Mouse (Mus musculus) left cerebral cortex, postnatal 4 days (tissue): ENCODE measurements around the gene Pitpnm2. TPM values are rescaled to one million over a fixed set of nuclear protein-coding genes. Genes with fewer than 3 reads are reported as not detected.

Experiments used
- DNase-seq: peaks from one replicate; pipeline ENCODE4 v3.0.0-alpha.2; 2022
- intact Hi-C: fragments of 180-260 bp; cut with DNase I; formaldehyde crosslinking; loops from one replicate; pipeline ENCODE4 v1.15.1; 2025
- total RNA-seq, 2 experiments: library from RNA; stranded (reverse); gene quantifications; 2 replicates each; pipeline ENCODE4 v1.2.3; 2021

Gene Pitpnm2
- total RNA-seq, 2 experiments from 2014 or later, result 146 to 151 TPM

GRCm38 (mm10) chr5:124103552-124103951 is 146.0 kb downstream of the Pitpnm2 start:
- intact Hi-C loops, result no loop called here
- DNase-seq, result no peak

- no peak for DNase-seq
- intact Hi-C loops, result no loop called here
Observed at GRCm38 (mm10) chr5:124103020-124103419, 146.5 kb downstream of the Pitpnm2 start.

GRCm38 (mm10) chr5:124102326-124102725 is 147.2 kb downstream of the Pitpnm2 start:
- DNase-seq, result no peak
- intact Hi-C loops, result no loop called here

- intact Hi-C loops, result no loop called here
- no peak for DNase-seq
Observed at GRCm38 (mm10) chr5:124100128-124101044, 149.2 kb downstream of the Pitpnm2 start.

- intact Hi-C loops, result no loop called here
- no peak for DNase-seq
Observed at GRCm38 (mm10) chr5:124098923-124099322, 150.6 kb downstream of the Pitpnm2 start.

GRCm38 (mm10) chr5:124095596-124096232 is 153.8 kb downstream of the Pitpnm2 start, which contains the start of gene Abcb9:
Gene Abcb9, minus strand, starts transcription at chr5:124095798.
- DNase-seq, result peak; percentile 88
- intact Hi-C loops, result no loop called here

- DNase-seq, result no peak
- intact Hi-C loops, result no loop called here
Observed at GRCm38 (mm10) chr5:124095077-124095581, 154.4 kb downstream of the Pitpnm2 start.

- intact Hi-C loops, result no loop called here
- no peak for DNase-seq
Observed at GRCm38 (mm10) chr5:124093852-124094604, 155.5 kb downstream of the Pitpnm2 start.

- peak; percentile 53 for DNase-seq
- intact Hi-C loops, result no loop called here
Observed at GRCm38 (mm10) chr5:124093120-124093794, 156.3 kb downstream of the Pitpnm2 start.

GRCm38 (mm10) chr5:124091951-124092406 is 157.6 kb downstream of the Pitpnm2 start:
- DNase-seq, result no peak
- intact Hi-C loops, result no loop called here

GRCm38 (mm10) chr5:124089868-124090267 is 159.7 kb downstream of the Pitpnm2 start:
- DNase-seq, result no peak
- intact Hi-C loops, result no loop called here

GRCm38 (mm10) chr5:124086876-124087275 is 162.7 kb downstream of the Pitpnm2 start:
- no peak for DNase-seq
- intact Hi-C loops, result no loop called here

- intact Hi-C loops, result loop anchor here (1.0 to 2.0 kb wide), 2 partner anchors 85 to 138 kb away; no protein-coding TSS in a partner anchor
- DNase-seq, result no peak
Observed at GRCm38 (mm10) chr5:124085513-124085912, 164.0 kb downstream of the Pitpnm2 start.

GRCm38 (mm10) chr5:124084588-124085173 is 164.9 kb downstream of the Pitpnm2 start:
- intact Hi-C loops, result loop anchor here (1.0 to 2.0 kb wide), 2 partner anchors 84 to 137 kb away; no protein-coding TSS in a partner anchor

GRCm38 (mm10) chr5:124083850-124084587 is 165.5 kb downstream of the Pitpnm2 start:
- DNase-seq, result no peak
- intact Hi-C loops, result loop anchor here (2.0 kb wide), 1 partner anchor 83 kb away; no protein-coding TSS in a partner anchor

More at GRCm38 (mm10) chr5:124084588-124085173, 164.9 kb downstream of the Pitpnm2 start:
- peak; percentile 89 for DNase-seq

GRCm38 (mm10) chr5:124082941-124083688 is 166.4 kb downstream of the Pitpnm2 start:
- DNase-seq, result no peak
- intact Hi-C loops, result no loop called here

- intact Hi-C loops, result no loop called here
- no peak for DNase-seq
Observed at GRCm38 (mm10) chr5:124082447-124082846, 167.1 kb downstream of the Pitpnm2 start.

- intact Hi-C loops, result no loop called here
- DNase-seq, result no peak
Observed at GRCm38 (mm10) chr5:124079880-124080279, 169.7 kb downstream of the Pitpnm2 start.
